Mouse (Mus musculus): ENCODE results near the gene Hist1h2bb. TPM values are rescaled to one million over a fixed set of nuclear protein-coding genes. Genes with fewer than 3 reads are reported as not detected.
A peak's percentile ranks its signal among the peaks of the same experiment; 100 is the strongest.
"Not testable (repeated sequence)": the region's sequence is repeated elsewhere in the genome, so short reads cannot be mapped to it uniquely, and the experiment has no call there.

The Hist1h2bb gene
- total RNA-seq, 2 experiments from 2014 or later: 215 to 270 TPM

- peak; percentile 64 to 85 for DNase-seq (ENCODE audit: low spot score in 2 of 2)
Observed at GRCm38 (mm10) chr13:23763586-23764323, 17.2 kb downstream of the Hist1h2bb start, which contains the start of gene Hist1h1a. Gene Hist1h1a, plus strand, starts transcription at chr13:23763666.

GRCm38 (mm10) chr13:23764324-23765171, 18.0 kb downstream of the Hist1h2bb start:
- no peak for DNase-seq (ENCODE audit: low spot score in 2 of 2)

GRCm38 (mm10) chr13:23765172-23765513, 18.6 kb downstream of the Hist1h2bb start:
- no peak for DNase-seq (ENCODE audit: low spot score in 2 of 2)

GRCm38 (mm10) chr13:23766772-23767171, 20.2 kb downstream of the Hist1h2bb start:
- no peak for DNase-seq (ENCODE audit: low spot score in 2 of 2)

GRCm38 (mm10) chr13:23768834-23769397, 22.4 kb downstream of the Hist1h2bb start:
- no peak for DNase-seq (ENCODE audit: low spot score in 2 of 2)

GRCm38 (mm10) chr13:23769613-23770012, 23.1 kb downstream of the Hist1h2bb start, which contains the start of gene Trim38:
Gene Trim38, plus strand, starts transcription at chr13:23769913.
- DNase-seq (ENCODE audit: low spot score in 2 of 2): not testable (repeated sequence)

- peak in 1 of 2 experiments; percentile 22 for DNase-seq (ENCODE audit: low spot score in 2 of 2)
Observed at GRCm38 (mm10) chr13:23772561-23773313, 26.2 kb downstream of the Hist1h2bb start.

- DNase-seq (ENCODE audit: low spot score in 2 of 2): no peak
Observed at GRCm38 (mm10) chr13:23778339-23778738, 31.8 kb downstream of the Hist1h2bb start.

- DNase-seq (ENCODE audit: low spot score in 2 of 2): no peak
Observed at GRCm38 (mm10) chr13:23779025-23779424, 32.5 kb downstream of the Hist1h2bb start.

- peak in 1 of 2 experiments; percentile 21 for DNase-seq (ENCODE audit: low spot score in 2 of 2)
Observed at GRCm38 (mm10) chr13:23792520-23792919, 46.0 kb downstream of the Hist1h2bb start.

Small RNA genes lying within 50 kb of the gene (microRNA-seq; reads per million reads assigned to microRNA genes)
- not detected for gene Gm44314
- gene Gm44484: not detected

Other genes starting within 250 kb of the Hist1h2bb start
- gene Hist1h4h, start 215.7 kb upstream of the Hist1h2bb start, total RNA-seq (2021): 100 to 1,000 TPM; 761 to 939 TPM
- 100 to 1,000 TPM; 329 to 395 TPM for gene Hist1h2af, start 212.8 kb upstream of the Hist1h2bb start, total RNA-seq (2021)
- 100 to 1,000 TPM; 100 to 143 TPM for gene Hist1h3g, start 211.3 kb upstream of the Hist1h2bb start, total RNA-seq (2021)
- 10 to 100 TPM; 18.5 to 24.9 TPM for gene Hist1h2bh, start 203.3 kb upstream of the Hist1h2bb start, total RNA-seq (2021)
- 100 to 1,000 TPM in 1 of 2 experiments, 10 to 100 TPM in 1; 92.1 to 134 TPM for gene Hist1h3f, start 202.7 kb upstream of the Hist1h2bb start, total RNA-seq (2021)
- 100 to 1,000 TPM; 613 to 773 TPM for gene Hist1h4f, start 195.1 kb upstream of the Hist1h2bb start, total RNA-seq (2021)
- gene Hist1h1d, start 193.5 kb upstream of the Hist1h2bb start, total RNA-seq (2021): 10 to 100 TPM; 34.6 to 45.9 TPM
- gene Hist1h3e, start 184.4 kb upstream of the Hist1h2bb start, total RNA-seq (2021): 100 to 1,000 TPM; 232 to 273 TPM
- 10 to 100 TPM; 63.6 to 92.7 TPM for gene Hist1h2ae, start 175.5 kb upstream of the Hist1h2bb start, total RNA-seq (2021)
- gene Hist1h2bg, start 175.3 kb upstream of the Hist1h2bb start, total RNA-seq (2021): 100 to 1,000 TPM; 491 to 581 TPM
- gene Hist1h2bf, start 172.5 kb upstream of the Hist1h2bb start, total RNA-seq (2021): 100 to 1,000 TPM; 240 to 292 TPM
- gene Hist1h2ad, start 172.4 kb upstream of the Hist1h2bb start, total RNA-seq (2021): 10 to 100 TPM; 51.6 to 79.2 TPM
- gene Hist1h3d, start 171.0 kb upstream of the Hist1h2bb start, total RNA-seq (2021): 10 to 100 TPM; 55.2 to 69.3 TPM
- 100 to 1,000 TPM; 302 to 338 TPM for gene Hist1h4d, start 165.1 kb upstream of the Hist1h2bb start, total RNA-seq (2021)
- 10 to 100 TPM; 40.8 to 47.6 TPM for gene Hist1h2be, start 125.6 kb upstream of the Hist1h2bb start, total RNA-seq (2021)
- gene Hist1h1e, start 124.2 kb upstream of the Hist1h2bb start, total RNA-seq (2021): 100 to 1,000 TPM; 307 to 345 TPM
- gene Hist1h2ac, start 62.8 kb upstream of the Hist1h2bb start, total RNA-seq (2021): 10 to 100 TPM; 12.7 to 14.2 TPM
- 10 to 100 TPM; 71.7 to 84.0 TPM for gene Hist1h2bc, start 62.5 kb upstream of the Hist1h2bb start, total RNA-seq (2021)
- gene Hist1h1t, start 50.9 kb upstream of the Hist1h2bb start, total RNA-seq (2021): 1 to 10 TPM; 1.3 to 1.6 TPM
- 100 to 1,000 TPM; 206 to 241 TPM for gene Hist1h4c, start 48.3 kb upstream of the Hist1h2bb start, total RNA-seq (2021)
- gene Hfe, start 35.9 kb upstream of the Hist1h2bb start, total RNA-seq (2021): 1 to 10 TPM; 5.9 to 6.6 TPM
- gene Hist1h1c, start 7.9 kb upstream of the Hist1h2bb start, total RNA-seq (2021): 100 to 1,000 TPM; 462 to 585 TPM
- gene Hist1h3c, start 1.1 kb upstream of the Hist1h2bb start, total RNA-seq (2021): 100 to 1,000 TPM; 162 to 207 TPM
- 100 to 1,000 TPM; 390 to 456 TPM for gene Hist1h2ab, start 4.4 kb downstream of the Hist1h2bb start, total RNA-seq (2021)
- gene Hist1h3b, start 5.5 kb downstream of the Hist1h2bb start, total RNA-seq (2021): 100 to 1,000 TPM; 433 to 519 TPM
- gene Hist1h4b, start 10.3 kb downstream of the Hist1h2bb start, total RNA-seq (2021): 100 to 1,000 TPM; 298 to 366 TPM
- gene Hist1h4a, start 14.5 kb downstream of the Hist1h2bb start, total RNA-seq (2021): 100 to 1,000 TPM; 369 to 391 TPM
- 100 to 1,000 TPM; 353 to 457 TPM for gene Hist1h3a, start 15.7 kb downstream of the Hist1h2bb start, total RNA-seq (2021)
- gene Hist1h1a, start 16.9 kb downstream of the Hist1h2bb start, total RNA-seq (2021): 100 to 1,000 TPM; 271 to 321 TPM
- not detected for gene Trim38, start 23.2 kb downstream of the Hist1h2bb start, total RNA-seq (2021)
- under 1 TPM in 1 of 2 experiments, not detected in 1; 0.31 TPM for gene Slc17a2, start 60.3 kb downstream of the Hist1h2bb start, total RNA-seq (2021)
- under 1 TPM; 0.17 to 0.18 TPM for gene Slc17a3, start 92.7 kb downstream of the Hist1h2bb start, total RNA-seq (2021)
- gene Slc17a1, start 121.0 kb downstream of the Hist1h2bb start, total RNA-seq (2021): not detected
- gene Slc17a4, start 168.3 kb downstream of the Hist1h2bb start, total RNA-seq (2021): not detected
- not detected for gene Hist1h2ba, start 187.4 kb downstream of the Hist1h2bb start, total RNA-seq (2021)
- not detected for gene Hist1h2aa, start 187.7 kb downstream of the Hist1h2bb start, total RNA-seq (2021)
- not detected for gene Scgn, start 244.5 kb downstream of the Hist1h2bb start, total RNA-seq (2021)

Measured in gastrocnemius, postnatal 4 days (tissue).